Mouse (Mus musculus) thymus, adult 2 months (tissue): Measurements from ENCODE around the gene Gm45716. TPM values are rescaled to one million over a fixed set of nuclear protein-coding genes. Genes with fewer than 3 reads are reported as not detected.

Experiments used
- DNase-seq: peaks from one replicate; pipeline ENCODE4 v3.0.0; 2021
- H3K27ac ChIP-seq: fragments of 200-500 bp; 2 replicates; pipeline ENCODE4 v1.5.1; 2012; ENCODE audit warnings: low read length, control low read depth; ENCODE audit not compliant: control insufficient read depth, insufficient read depth
- H3K27me3 ChIP-seq: fragments of 200-500 bp; 2 replicates; pipeline ENCODE4 v1.6.1; 2012; ENCODE audit warnings: mild to moderate bottlenecking, low read length, moderate library complexity, mixed read lengths; ENCODE audit not compliant: control insufficient read depth, insufficient read depth
- H3K36me3 ChIP-seq: fragments of 200-500 bp; 2 replicates; pipeline ENCODE4 v1.6.1; 2012; ENCODE audit warnings: mild to moderate bottlenecking, low read length, moderate library complexity; ENCODE audit not compliant: control insufficient read depth, insufficient read depth
- H3K4me1 ChIP-seq: fragments of 200-500 bp; replicated peaks from 2 replicates; pipeline ENCODE4 v1.6.1; 2012; ENCODE audit warnings: low read length; ENCODE audit not compliant: control insufficient read depth, insufficient read depth
- H3K4me3 ChIP-seq: fragments of 200-500 bp; 2 replicates; pipeline ENCODE4 v1.5.1; 2012; ENCODE audit warnings: mild to moderate bottlenecking, low read length, control low read depth, moderate library complexity; ENCODE audit not compliant: control insufficient read depth, insufficient read depth
- CTCF ChIP-seq: fragments of 200-500 bp; IDR thresholded peaks from 2 replicates; pipeline ENCODE4 v1.5.1; 2012; ENCODE audit warnings: mild to moderate bottlenecking, control low read depth, low read length, moderate library complexity, borderline replicate concordance; ENCODE audit not compliant: control insufficient read depth, poor library complexity, insufficient read depth; ENCODE audit errors: extremely low read depth
- POLR2A ChIP-seq: fragments of 200-500 bp; IDR thresholded peaks from 2 replicates; pipeline ENCODE4 v1.6.1; 2012; ENCODE audit warnings: mild to moderate bottlenecking, low read length, control low read depth, moderate library complexity; ENCODE audit not compliant: control insufficient read depth, poor library complexity, insufficient read depth; ENCODE audit errors: extremely low read depth
- WGBS: fragments of 180-500 bp; shearing (Covaris S2); methylation state at CpG from one replicate; pipeline ENCODE4 v1.1.7; 2018; 5-methylcytosine and 5-hydroxymethylcytosine counted together
- polyA plus RNA-seq: library from polyadenylated mRNA; depleted of rRNA; stranded (reverse); fragments of >200 nt; gene quantifications from 2 replicates; pipeline ENCODE4 v1.2.3, GENCODE M21; 2012

Gm45716 gene
- polyA plus RNA-seq, 1 experiment = 2.1 TPM

DNA sequence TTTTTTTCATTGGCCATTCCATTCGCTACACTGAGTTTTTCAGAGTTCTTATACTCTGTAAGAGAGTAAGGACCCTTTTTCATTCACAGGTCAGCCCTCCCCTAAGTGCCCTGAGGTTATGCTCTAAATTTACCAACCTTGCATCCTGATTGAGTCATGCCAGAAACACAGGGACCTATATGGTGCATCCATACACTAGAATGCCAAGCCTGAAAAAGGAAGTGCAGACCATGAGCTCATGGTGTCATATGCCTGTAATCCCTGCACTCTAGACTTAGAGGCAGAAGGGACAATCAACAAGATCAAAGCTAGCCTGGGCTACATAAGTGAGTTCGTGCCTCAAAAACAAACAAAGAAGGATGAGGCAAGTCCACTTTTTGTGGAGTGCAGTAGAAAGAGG is 13.3 kb downstream of the Gm45716 start:
- H3K4me1 ChIP-seq = no peaks in the 10 kb centered on the region
- no peaks in the 10 kb centered on the region for H3K36me3 ChIP-seq
- H3K4me3 ChIP-seq = no peak overlapping the region
- no peaks in the 10 kb centered on the region for H3K27me3 ChIP-seq
- no peak for TF ChIP-seq POLR2A
- TF ChIP-seq CTCF = no peak
- no peak for DNase-seq
- WGBS = 98% methylated on average over 2 of the region's 2 CpGs
- no peak overlapping the region for H3K27ac ChIP-seq

GRCm38 (mm10) chr11:90214246-90214645 is 26.8 kb downstream of the Gm45716 start:
- 96% methylated on average over 7 of the region's 7 CpGs for WGBS
- DNase-seq = no peak
- no peak overlapping the region for H3K4me3 ChIP-seq
- no peaks in the 10 kb centered on the region for H3K27me3 ChIP-seq
- no peaks in the 10 kb centered on the region for H3K4me1 ChIP-seq
- no peak for TF ChIP-seq CTCF
- TF ChIP-seq POLR2A = no peak
- H3K27ac ChIP-seq = no peak overlapping the region
- H3K36me3 ChIP-seq = no peaks in the 10 kb centered on the region

- Histone ChIP-seq H3K4me1 (peaks cover 2% of the 10 kb centered on the region; the same call in 1 of the 2 replicates), H3K27ac (no peak overlapping the region), H3K36me3 (no peaks in the 10 kb centered on the region), H3K27me3 (no peaks in the 10 kb centered on the region), H3K4me3 (no peak overlapping the region)
- no peak for DNase-seq
- TF ChIP-seq POLR2A (no peak), CTCF (no peak)
- 49% methylated on average over 6 of the region's 6 CpGs for WGBS
Measured at GRCm38 (mm10) chr11:90220022-90220645, 32.7 kb downstream of the Gm45716 start.

DNA sequence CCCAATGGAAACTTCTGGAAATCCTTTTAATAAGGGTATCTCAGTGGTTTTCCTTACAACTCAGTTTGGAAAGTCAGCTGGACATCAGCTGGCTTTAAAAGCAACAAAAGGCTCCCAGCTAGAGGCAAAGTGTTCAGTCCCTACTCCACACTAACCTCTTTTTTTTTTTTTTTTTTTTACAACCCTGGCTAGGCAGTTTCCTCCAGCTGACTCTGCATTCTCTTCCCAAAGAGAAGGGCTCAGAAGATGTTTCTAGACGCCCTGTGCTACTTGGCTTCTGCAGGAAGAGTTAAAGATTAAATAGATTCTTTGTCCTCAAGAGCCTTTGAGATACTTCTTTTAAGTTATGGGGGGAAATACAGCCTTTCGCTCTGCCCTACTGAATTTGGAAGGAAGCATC is 33.3 kb downstream of the Gm45716 start:
- Histone ChIP-seq H3K36me3 (no peaks in the 10 kb centered on the region), H3K27ac (no peak overlapping the region), H3K4me3 (no peak overlapping the region), H3K4me1 (peaks cover 2% of the 10 kb centered on the region; the same call in 1 of the 2 replicates), H3K27me3 (no peaks in the 10 kb centered on the region)
- no peak for DNase-seq
- WGBS = 3% methylated on average over 2 of the region's 2 CpGs
- TF ChIP-seq CTCF = no peak
- TF ChIP-seq POLR2A = no peak

DNA sequence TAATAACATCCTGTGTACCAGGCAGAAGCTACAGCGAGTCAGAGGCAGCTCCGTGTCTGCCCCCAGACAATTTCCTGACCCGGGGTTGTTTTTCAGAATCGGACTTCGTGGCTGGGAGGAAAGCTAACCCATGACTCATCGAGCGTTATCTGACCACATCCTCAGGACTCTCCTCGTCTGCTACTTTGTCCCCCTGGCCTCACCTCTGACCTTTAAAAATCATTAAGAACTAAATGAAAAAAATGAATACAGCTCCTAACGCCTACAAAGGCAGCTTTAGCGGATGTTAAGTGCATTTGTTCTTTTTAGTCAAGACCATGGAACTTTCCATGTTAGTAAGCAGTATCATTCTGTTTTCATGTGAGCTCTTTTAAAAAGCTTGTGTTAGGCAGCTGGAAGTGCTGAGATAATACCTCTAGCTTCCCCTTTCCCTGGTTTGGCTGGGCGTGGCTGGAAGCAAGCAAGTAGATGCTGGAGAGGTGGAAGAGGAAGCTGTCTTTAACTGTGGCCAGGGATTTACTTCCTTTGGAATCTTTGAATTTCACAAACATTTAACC is 37.5 kb downstream of the Gm45716 start:
- Histone ChIP-seq H3K27ac (no peak overlapping the region), H3K4me3 (no peak overlapping the region), H3K27me3 (no peaks in the 10 kb centered on the region), H3K36me3 (no peaks in the 10 kb centered on the region), H3K4me1 (peaks cover 2% of the 10 kb centered on the region; the same call in 1 of the 2 replicates)
- DNase-seq = no peak
- no peak for TF ChIP-seq CTCF
- no peak for TF ChIP-seq POLR2A
- 7% methylated on average over 11 of the region's 11 CpGs for WGBS

DNA sequence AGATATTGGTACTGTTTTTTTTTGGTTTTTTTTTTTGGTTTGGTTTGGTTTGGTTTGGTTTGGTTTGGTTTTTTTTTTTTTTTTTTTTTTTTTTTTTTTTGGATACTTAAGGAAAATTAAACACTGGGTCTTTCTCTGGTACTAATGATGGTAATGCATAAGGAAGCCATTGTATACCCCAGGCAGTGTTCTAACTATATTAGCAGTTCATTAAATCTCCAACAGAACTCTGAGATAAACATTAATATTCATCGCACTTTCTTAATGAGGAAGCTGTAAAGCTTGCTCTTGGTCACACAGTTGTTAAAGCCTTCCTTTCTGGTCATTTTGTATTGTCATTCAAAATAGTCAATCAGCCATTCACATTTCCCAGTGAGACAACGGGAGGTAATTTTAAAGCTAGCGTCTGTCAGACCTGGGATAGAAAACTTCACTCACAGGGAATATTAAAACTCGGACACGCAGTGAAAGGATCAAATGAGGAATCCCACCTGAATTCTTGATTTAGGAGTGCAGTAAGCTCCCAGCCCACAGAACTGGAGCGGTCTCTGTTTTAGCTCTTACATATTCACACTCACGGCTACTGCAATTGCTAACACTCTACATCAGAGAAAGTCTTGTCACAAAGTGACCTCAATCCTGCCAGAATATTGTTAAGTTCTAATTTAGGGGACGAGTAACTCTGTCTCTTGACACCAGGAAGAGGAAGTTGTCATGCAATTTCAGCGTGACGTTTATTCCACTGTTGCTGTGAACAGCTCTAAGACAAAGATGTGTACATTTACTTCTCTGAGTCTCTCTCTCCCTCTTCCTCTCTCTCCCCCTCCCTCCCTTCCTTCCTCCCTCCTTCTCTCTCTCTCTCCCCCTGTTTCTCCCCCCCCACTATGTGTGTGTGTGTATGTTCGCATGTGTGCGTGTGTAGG is 39.8 kb downstream of the Gm45716 start:
- no peak overlapping the region for H3K27ac ChIP-seq
- H3K27me3 ChIP-seq = no peaks in the 10 kb centered on the region
- DNase-seq = no peak
- no peaks in the 10 kb centered on the region for H3K36me3 ChIP-seq
- H3K4me1 ChIP-seq = peaks cover 2% of the 10 kb centered on the region; the same call in 1 of the 2 replicates
- no peak for TF ChIP-seq POLR2A
- no peak for TF ChIP-seq CTCF
- no peak overlapping the region for H3K4me3 ChIP-seq
- WGBS = 73% methylated on average over 12 of the region's 12 CpGs
